Mouse (Mus musculus): ENCODE measurements around the gene Lpp. TPM values are rescaled to one million over a fixed set of nuclear protein-coding genes. Genes with fewer than 3 reads are reported as not detected.

Gene Lpp
- polyA plus RNA-seq, 1 experiment from 2014 or later: 51.0 TPM

- 67% methylated on average over 7 of the region's 7 CpGs for WGBS
- no peaks in the 10 kb centered on the region for H3K27me3 ChIP-seq
- no peak overlapping the region for H3K4me3 ChIP-seq
- H3K36me3 ChIP-seq: no peaks in the 10 kb centered on the region
- peak overlapping the region; percentile 52 for H3K27ac ChIP-seq
- H3K9ac ChIP-seq: no peak overlapping the region
- H3K4me1 ChIP-seq: peaks cover 22% of the 10 kb centered on the region
- no peaks in the 10 kb centered on the region for H3K9me3 ChIP-seq
- ATAC-seq (ENCODE audit: insufficient number of reproducible peaks, low FRiP score, low TSS enrichment, low read depth): no peak
- H3K4me2 ChIP-seq: no peak overlapping the region
Observed at GRCm38 (mm10) chr16:24913641-24914392, 520.5 kb downstream of the Lpp start.

- Histone ChIP-seq H3K9me3 (no peaks in the 10 kb centered on the region), H3K4me3 (no peak overlapping the region), H3K27me3 (no peaks in the 10 kb centered on the region), H3K4me1 (peaks cover 22% of the 10 kb centered on the region), H3K9ac (no peak overlapping the region), H3K36me3 (no peaks in the 10 kb centered on the region), H3K4me2 (no peak overlapping the region), H3K27ac (peak overlapping the region; percentile 47; the same call in 1 of the 2 replicates)
- WGBS: 68% methylated on average over 3 of the region's 3 CpGs
- no peak for ATAC-seq (ENCODE audit: insufficient number of reproducible peaks, low FRiP score, low TSS enrichment, low read depth)
Observed at GRCm38 (mm10) chr16:24914393-24914751, 521.1 kb downstream of the Lpp start.

- Histone ChIP-seq H3K27ac (no peak overlapping the region), H3K27me3 (no peaks in the 10 kb centered on the region), H3K4me2 (no peak overlapping the region), H3K36me3 (no peaks in the 10 kb centered on the region), H3K4me3 (no peak overlapping the region), H3K9me3 (no peaks in the 10 kb centered on the region), H3K9ac (no peak overlapping the region), H3K4me1 (peaks cover 24% of the 10 kb centered on the region)
- ATAC-seq (ENCODE audit: insufficient number of reproducible peaks, low FRiP score, low TSS enrichment, low read depth): no peak
- WGBS: 85% methylated on average over 4 of the region's 4 CpGs
Observed at GRCm38 (mm10) chr16:24915470-24915869, 522.2 kb downstream of the Lpp start.

- ATAC-seq (ENCODE audit: insufficient number of reproducible peaks, low FRiP score, low TSS enrichment, low read depth): no peak
- Histone ChIP-seq H3K27ac (no peak overlapping the region), H3K4me1 (peaks cover 11% of the 10 kb centered on the region), H3K27me3 (no peaks in the 10 kb centered on the region), H3K9ac (no peak overlapping the region), H3K9me3 (no peaks in the 10 kb centered on the region), H3K4me3 (no peak overlapping the region), H3K4me2 (0 out of 2 replicates have a peak overlapping the region, but pooled peaks have one; percentile 10), H3K36me3 (no peaks in the 10 kb centered on the region)
- 22% methylated on average over 11 of the region's 11 CpGs for WGBS
Observed at GRCm38 (mm10) chr16:24919349-24920012, 526.2 kb downstream of the Lpp start.

- ATAC-seq (ENCODE audit: insufficient number of reproducible peaks, low FRiP score, low TSS enrichment, low read depth): no peak
- no peaks in the 10 kb centered on the region for H3K9me3 ChIP-seq
- no peaks in the 10 kb centered on the region for H3K36me3 ChIP-seq
- no peaks in the 10 kb centered on the region for H3K27me3 ChIP-seq
- no peak overlapping the region for H3K4me2 ChIP-seq
- H3K27ac ChIP-seq: no peak overlapping the region
- H3K4me1 ChIP-seq: no peaks in the 10 kb centered on the region
- H3K9ac ChIP-seq: no peak overlapping the region
- H3K4me3 ChIP-seq: no peak overlapping the region
Observed at GRCm38 (mm10) chr16:24930070-24930469, 536.8 kb downstream of the Lpp start.

- Histone ChIP-seq H3K9me3 (no peaks in the 10 kb centered on the region), H3K4me2 (no peak overlapping the region), H3K9ac (no peak overlapping the region), H3K36me3 (no peaks in the 10 kb centered on the region), H3K4me3 (no peak overlapping the region), H3K4me1 (no peaks in the 10 kb centered on the region), H3K27ac (no peak overlapping the region), H3K27me3 (no peaks in the 10 kb centered on the region)
- ATAC-seq (ENCODE audit: insufficient number of reproducible peaks, low FRiP score, low TSS enrichment, low read depth): no peak
- 61% methylated on average over 5 of the region's 5 CpGs for WGBS
Observed at GRCm38 (mm10) chr16:24930621-24931020, 537.3 kb downstream of the Lpp start.

GRCm38 (mm10) chr16:24932816-24933215 lies 539.5 kb downstream of the Lpp start:
- Histone ChIP-seq H3K4me2 (no peak overlapping the region), H3K27ac (no peak overlapping the region)
- WGBS: 72% methylated on average over 3 of the region's 3 CpGs

GRCm38 (mm10) chr16:24933691-24934090 lies 540.4 kb downstream of the Lpp start:
- H3K27me3 ChIP-seq: no peaks in the 10 kb centered on the region
- no peaks in the 10 kb centered on the region for H3K9me3 ChIP-seq
- no peaks in the 10 kb centered on the region for H3K36me3 ChIP-seq
- WGBS: 77% methylated on average over 4 of the region's 4 CpGs
- H3K4me3 ChIP-seq: no peak overlapping the region
- 0 out of 2 replicates have a peak, but pooled peaks cover 5% of the 10 kb centered on the region for H3K4me1 ChIP-seq
- no peak for ATAC-seq (ENCODE audit: insufficient number of reproducible peaks, low FRiP score, low TSS enrichment, low read depth)
- H3K27ac ChIP-seq: peak overlapping the region; percentile 43; the same call in 1 of the 2 replicates
- H3K4me2 ChIP-seq: no peak overlapping the region
- no peak overlapping the region for H3K9ac ChIP-seq

More at GRCm38 (mm10) chr16:24932816-24933215, 539.5 kb downstream of the Lpp start:
- Histone ChIP-seq H3K36me3 (no peaks in the 10 kb centered on the region), H3K9me3 (no peaks in the 10 kb centered on the region), H3K4me1 (no peaks in the 10 kb centered on the region), H3K27me3 (no peaks in the 10 kb centered on the region), H3K9ac (no peak overlapping the region), H3K4me3 (no peak overlapping the region)
- ATAC-seq (ENCODE audit: insufficient number of reproducible peaks, low FRiP score, low TSS enrichment, low read depth): no peak

GRCm38 (mm10) chr16:24941306-24942160 lies 548.2 kb downstream of the Lpp start:
- Histone ChIP-seq H3K4me2 (no peak overlapping the region), H3K4me1 (peaks cover 11% of the 10 kb centered on the region), H3K27ac (no peak overlapping the region), H3K4me3 (no peak overlapping the region), H3K9me3 (no peaks in the 10 kb centered on the region), H3K27me3 (no peaks in the 10 kb centered on the region), H3K36me3 (no peaks in the 10 kb centered on the region; the same call in 1 of the 2 replicates), H3K9ac (no peak overlapping the region)
- no peak for ATAC-seq (ENCODE audit: insufficient number of reproducible peaks, low FRiP score, low TSS enrichment, low read depth)
- 77% methylated on average over 9 of the region's 9 CpGs for WGBS

- H3K27me3 ChIP-seq: no peaks in the 10 kb centered on the region
- H3K36me3 ChIP-seq: no peaks in the 10 kb centered on the region; the same call in 1 of the 2 replicates
- peaks cover 6% of the 10 kb centered on the region for H3K4me1 ChIP-seq
- no peak overlapping the region for H3K4me3 ChIP-seq
- no peak for ATAC-seq (ENCODE audit: insufficient number of reproducible peaks, low FRiP score, low TSS enrichment, low read depth)
- H3K27ac ChIP-seq: no peak overlapping the region
- H3K9ac ChIP-seq: no peak overlapping the region
- 15% methylated on average over 6 of the region's 6 CpGs for WGBS
- no peaks in the 10 kb centered on the region for H3K9me3 ChIP-seq
- H3K4me2 ChIP-seq: no peak overlapping the region
Observed at GRCm38 (mm10) chr16:24943486-24944261, 550.4 kb downstream of the Lpp start.

GRCm38 (mm10) chr16:24946356-24946755 lies 553.0 kb downstream of the Lpp start:
- ATAC-seq (ENCODE audit: insufficient number of reproducible peaks, low FRiP score, low TSS enrichment, low read depth): no peak
- no peak overlapping the region for H3K9ac ChIP-seq
- peaks cover 15% of the 10 kb centered on the region for H3K4me1 ChIP-seq
- 62% methylated on average over 1 of the region's 1 CpGs for WGBS
- no peak overlapping the region for H3K27ac ChIP-seq
- no peaks in the 10 kb centered on the region for H3K27me3 ChIP-seq
- H3K4me2 ChIP-seq: no peak overlapping the region
- no peaks in the 10 kb centered on the region for H3K9me3 ChIP-seq
- no peaks in the 10 kb centered on the region for H3K36me3 ChIP-seq
- no peak overlapping the region for H3K4me3 ChIP-seq

Data from limb, embryonic 15.5 days (tissue).